Mouse (Mus musculus) thymus, postnatal 0 days (tissue): ENCODE results near the gene Foxn1. TPM values are rescaled to one million over a fixed set of nuclear protein-coding genes. Genes with fewer than 3 reads are reported as not detected.
A peak's percentile ranks its signal among the peaks of the same experiment; 100 is the strongest.

ENCODE experiments used
- DNase-seq: peaks from one replicate; pipeline ENCODE4 v3.0.0-alpha.2; 2015; ENCODE audit warnings: low spot score
- polyA plus RNA-seq: library from polyadenylated mRNA; unstranded; fragments of >200 nt; fragmentation: Nextera tagmentation; extraction: Ambion mirVana; gene quantifications from 2 replicates; pipeline ENCODE4 v1.2.1, GENCODE M21; 2015

Foxn1 gene
- 22.4 and 33.0 TPM in 2 replicates for polyA plus RNA-seq

- no peak for DNase-seq
These were observed at the start of gene Foxn1 for GRCm38 (mm10) chr11:78386508-78387043. TSS of gene Foxn1 (minus strand) at chr11:78386558.

GRCm38 (mm10) chr11:78435776-78436349 lies 49.5 kb upstream of the Foxn1 start:
- DNase-seq, result peak; percentile 71

GRCm38 (mm10) chr11:78434052-78434451 lies 47.7 kb upstream of the Foxn1 start:
- DNase-seq, result no peak

GRCm38 (mm10) chr11:78431176-78431575 lies 44.8 kb upstream of the Foxn1 start:
- DNase-seq, result no peak

- DNase-seq, result no peak
These were observed 44.0 kb upstream of the Foxn1 start for GRCm38 (mm10) chr11:78430195-78430878.

- no peak for DNase-seq
These were observed 42.0 kb upstream of the Foxn1 start for GRCm38 (mm10) chr11:78428309-78428708.

- DNase-seq, result no peak
These were observed 41.3 kb upstream of the Foxn1 start for GRCm38 (mm10) chr11:78427655-78428054.

GRCm38 (mm10) chr11:78425572-78425971 lies 39.2 kb upstream of the Foxn1 start:
- no peak for DNase-seq

- DNase-seq, result no peak
These were observed 38.0 kb upstream of the Foxn1 start for GRCm38 (mm10) chr11:78424352-78424751.

- no peak for DNase-seq
These were observed 35.9 kb upstream of the Foxn1 start, which contains the start of gene Slc13a2 for GRCm38 (mm10) chr11:78422055-78422819. TSS of gene Slc13a2 (minus strand) at chr11:78422217.

GRCm38 (mm10) chr11:78421201-78422009 lies 35.0 kb upstream of the Foxn1 start:
- DNase-seq, result no peak

GRCm38 (mm10) chr11:78420263-78420889 lies 34.0 kb upstream of the Foxn1 start:
- DNase-seq, result no peak

- no peak for DNase-seq
These were observed 30.5 kb upstream of the Foxn1 start for GRCm38 (mm10) chr11:78416854-78417253.

GRCm38 (mm10) chr11:78412861-78413260 lies 26.5 kb upstream of the Foxn1 start:
- no peak for DNase-seq

GRCm38 (mm10) chr11:78412324-78412850 lies 26.0 kb upstream of the Foxn1 start:
- no peak for DNase-seq

GRCm38 (mm10) chr11:78411606-78412323 lies 25.4 kb upstream of the Foxn1 start:
- no peak for DNase-seq

GRCm38 (mm10) chr11:78408256-78409240 lies 22.2 kb upstream of the Foxn1 start:
- DNase-seq, result no peak

GRCm38 (mm10) chr11:78402062-78402461 lies 15.7 kb upstream of the Foxn1 start:
- DNase-seq, result no peak
